Mouse (Mus musculus): ENCODE data around the gene Krtap4-1.

- TF ChIP-seq POLR2A (IDR thresholded peaks at IDR 0.05; ENCODE audit: borderline replicate concordance, extremely low read depth, insufficient read depth, insufficient read length, poor library complexity, severe bottlenecking) (no peak), CTCF (IDR thresholded peaks at IDR 0.05; ENCODE audit: borderline replicate concordance, extremely low read depth, insufficient read depth, insufficient read length) (no peak)
These were observed 2.9 kb upstream of the Krtap4-1 start for GRCm38 (mm10) chr11:99630890-99631289.
